Mouse (Mus musculus) cerebellum, adult 2 months (tissue): Measurements from ENCODE around the gene Ddx5.

Experiments used
- CTCF ChIP-seq: fragments of 200-500 bp; IDR thresholded peaks from 2 replicates; pipeline ENCODE4 v1.5.1; 2011; ENCODE audit warnings: low read depth, mild to moderate bottlenecking, control low read depth, low read length, moderate library complexity, borderline replicate concordance; ENCODE audit not compliant: insufficient read depth
- POLR2A ChIP-seq: fragments of 200-500 bp; IDR thresholded peaks from 2 replicates; pipeline ENCODE4 v1.6.1; 2011; ENCODE audit warnings: low read length, control low read depth, borderline replicate concordance; ENCODE audit not compliant: insufficient read depth

DNA sequence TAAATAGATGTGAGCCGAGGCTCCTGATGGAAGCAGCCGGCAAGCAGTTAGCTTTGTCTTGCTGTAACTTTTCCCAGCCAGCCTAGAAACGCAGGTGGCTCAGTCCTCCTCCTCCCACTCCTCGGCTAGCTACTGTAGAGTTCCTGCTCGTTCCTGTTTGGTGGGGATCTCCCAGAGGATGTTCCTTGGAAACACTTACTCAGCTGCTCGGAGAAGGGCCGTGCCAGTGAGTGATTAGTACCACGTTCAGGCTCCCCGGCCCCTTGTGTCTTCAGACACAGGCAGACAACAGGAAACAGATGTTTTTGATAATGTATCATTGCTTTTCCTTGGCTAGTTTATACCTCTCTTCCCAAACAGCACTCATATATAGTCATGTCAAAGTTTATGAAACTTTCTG is 6.7 kb upstream of the Ddx5 start:
- TF ChIP-seq CTCF (no peak), POLR2A (no peak)
